Mouse (Mus musculus) heart, embryonic 14.5 days (tissue): ENCODE results near the gene Vmn2r83. TPM values are rescaled to one million over a fixed set of nuclear protein-coding genes. Genes with fewer than 3 reads are reported as not detected.

Experiments
- microRNA-seq: library from miRNA; unstranded; fragments of <30 nt; microRNA quantifications from one replicate; pipeline ENCODE4, GENCODE M21; 2016
- polyA plus RNA-seq: library from polyadenylated mRNA; unstranded; fragments of >200 nt; fragmentation: Nextera tagmentation; extraction: Ambion mirVana; gene quantifications from 2 replicates; pipeline ENCODE4 v1.2.1, GENCODE M21; 2014

Gene Vmn2r83
- polyA plus RNA-seq, 1 experiment from 2014 or later = not detected

Small RNA genes within 50 kb of the gene (microRNA-seq; reads per million reads assigned to microRNA genes)
- not detected for gene Mir6909

Other genes with a start within 250 kb of the Vmn2r83 start
- not detected in 2 replicates for gene Vmn2r81, start 221.0 kb upstream of the Vmn2r83 start, polyA plus RNA-seq
- gene Vmn2r82, start 112.2 kb upstream of the Vmn2r83 start, polyA plus RNA-seq = not detected in 2 replicates
- 10.3 TPM in 2 replicates for gene Plpp2, start 65.1 kb downstream of the Vmn2r83 start, polyA plus RNA-seq
- gene Mier2, start 86.5 kb downstream of the Vmn2r83 start, polyA plus RNA-seq = 22.1 and 30.6 TPM in 2 replicates
- gene Theg, start 118.6 kb downstream of the Vmn2r83 start, polyA plus RNA-seq = not detected in 2 replicates
- not detected in 2 replicates for gene C2cd4c, start 145.3 kb downstream of the Vmn2r83 start, polyA plus RNA-seq
- 1.5 and 1.6 TPM in 2 replicates for gene Shc2, start 169.2 kb downstream of the Vmn2r83 start, polyA plus RNA-seq
- gene Odf3l2, start 177.0 kb downstream of the Vmn2r83 start, polyA plus RNA-seq = not detected in 2 replicates
- gene Madcam1, start 195.8 kb downstream of the Vmn2r83 start, polyA plus RNA-seq = 1.00 and 1.8 TPM in 2 replicates
- 44.5 and 48.2 TPM in 2 replicates for gene Tpgs1, start 200.6 kb downstream of the Vmn2r83 start, polyA plus RNA-seq
- 106 and 109 TPM in 2 replicates for gene Cdc34, start 213.5 kb downstream of the Vmn2r83 start, polyA plus RNA-seq
- 0.77 and 0.94 TPM in 2 replicates for gene Gzmm, start 220.3 kb downstream of the Vmn2r83 start, polyA plus RNA-seq
- gene Bsg, start 235.8 kb downstream of the Vmn2r83 start, polyA plus RNA-seq = 989 and 1,200 TPM in 2 replicates
- 0.05 and 0.19 TPM in 2 replicates for gene Hcn2, start 247.9 kb downstream of the Vmn2r83 start, polyA plus RNA-seq